In genomic region chr9:31352716-31353115, GRCm38 (mm10) we compare ENCODE assay signal across 10 mouse cellular contexts.
"Had no signal": no experiment of that assay in that cellular context is flagged by ENCODE, and none has a peak within 500 bp of the region (broad histone marks: within the 10 kb centered on the region; RNA-seq: fewer than 3 reads in every experiment).

No protein-coding gene starts in this region.

- DNase-seq: liver, embryonic 13.5 days; lung, adult 2 months; lung, postnatal 14 days; lung, postnatal 36 days; right cerebral cortex, postnatal 14 days; thymus, adult 2 months; thymus, postnatal 25 days had no signal

- ATAC-seq: lung, postnatal 0 days; midbrain, embryonic 13.5 days; midbrain, embryonic 15.5 days had no signal
